Mouse (Mus musculus) erythroblast, embryonic 14.5 days (primary cell): ENCODE measurements around the gene Dpt. TPM values are rescaled to one million over a fixed set of nuclear protein-coding genes. Genes with fewer than 3 reads are reported as not detected.
"Not testable (repeated sequence)": the region's sequence is repeated elsewhere in the genome, so short reads cannot be mapped to it uniquely, and the experiment has no call there.

Experiments
- H3K27me3 ChIP-seq: 2 replicates; pipeline ENCODE4 v1.6.1; 2012; ENCODE audit warnings: inconsistent platforms; ENCODE audit not compliant: control insufficient read depth
- H3K36me3 ChIP-seq: 2 replicates; pipeline ENCODE4 v1.6.1; 2012; ENCODE audit warnings: mild to moderate bottlenecking, inconsistent platforms; ENCODE audit not compliant: control insufficient read depth
- H3K4me1 ChIP-seq: 2 replicates; pipeline ENCODE4 v1.6.1; 2012; ENCODE audit warnings: inconsistent platforms; ENCODE audit not compliant: control insufficient read depth
- H3K4me3 ChIP-seq: replicated peaks from 2 replicates; pipeline ENCODE3; 2012; ENCODE audit warnings: moderate library complexity, mild to moderate bottlenecking, inconsistent platforms
- H3K9me3 ChIP-seq: 2 replicates; pipeline ENCODE4 v1.6.1; 2012; ENCODE audit warnings: low read length, inconsistent platforms, mixed read lengths; ENCODE audit not compliant: control insufficient read depth
- GATA1 ChIP-seq: IDR thresholded peaks from 2 replicates; pipeline ENCODE4 v1.6.1; 2012; ENCODE audit warnings: low read length, inconsistent platforms, mixed read lengths
- TAL1 ChIP-seq: IDR thresholded peaks from 3 replicates; pipeline ENCODE4 v1.6.1; 2012; ENCODE audit warnings: low read length, inconsistent platforms, mixed read lengths
- polyA plus RNA-seq: library from polyadenylated mRNA; stranded (reverse); fragments of >175 nt; gene quantifications from 2 replicates; pipeline ENCODE4 v1.2.3, GENCODE M21; 2012

Dpt gene
- polyA plus RNA-seq, 1 experiment: 0.02 TPM

DNA sequence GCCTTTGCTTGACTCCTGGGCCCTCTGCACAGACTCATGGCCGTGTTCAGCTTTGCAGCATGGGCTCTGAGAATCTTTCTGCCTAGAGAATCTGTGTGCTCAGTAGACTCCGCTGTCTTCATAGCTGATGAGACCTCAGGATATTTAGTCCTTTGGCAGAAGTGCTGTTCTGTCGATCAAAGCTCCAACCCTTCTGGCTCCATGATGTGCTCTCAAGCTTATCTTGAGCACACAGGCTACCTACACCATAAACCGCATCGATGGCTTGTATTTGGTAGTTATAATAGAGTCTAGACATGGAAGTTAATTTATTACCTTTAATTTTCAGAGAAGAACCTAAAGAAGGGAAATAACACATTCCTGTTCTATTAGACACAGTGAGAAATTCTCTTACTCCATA, 36.0 kb downstream of the Dpt start:
- H3K9me3 ChIP-seq: no peaks in the 10 kb centered on the region
- no peak overlapping the region for H3K4me3 ChIP-seq
- H3K36me3 ChIP-seq: no peaks in the 10 kb centered on the region
- no peaks in the 10 kb centered on the region for H3K27me3 ChIP-seq
- H3K4me1 ChIP-seq: no peaks in the 10 kb centered on the region
- TF ChIP-seq TAL1 (no peak), GATA1 (no peak)

DNA sequence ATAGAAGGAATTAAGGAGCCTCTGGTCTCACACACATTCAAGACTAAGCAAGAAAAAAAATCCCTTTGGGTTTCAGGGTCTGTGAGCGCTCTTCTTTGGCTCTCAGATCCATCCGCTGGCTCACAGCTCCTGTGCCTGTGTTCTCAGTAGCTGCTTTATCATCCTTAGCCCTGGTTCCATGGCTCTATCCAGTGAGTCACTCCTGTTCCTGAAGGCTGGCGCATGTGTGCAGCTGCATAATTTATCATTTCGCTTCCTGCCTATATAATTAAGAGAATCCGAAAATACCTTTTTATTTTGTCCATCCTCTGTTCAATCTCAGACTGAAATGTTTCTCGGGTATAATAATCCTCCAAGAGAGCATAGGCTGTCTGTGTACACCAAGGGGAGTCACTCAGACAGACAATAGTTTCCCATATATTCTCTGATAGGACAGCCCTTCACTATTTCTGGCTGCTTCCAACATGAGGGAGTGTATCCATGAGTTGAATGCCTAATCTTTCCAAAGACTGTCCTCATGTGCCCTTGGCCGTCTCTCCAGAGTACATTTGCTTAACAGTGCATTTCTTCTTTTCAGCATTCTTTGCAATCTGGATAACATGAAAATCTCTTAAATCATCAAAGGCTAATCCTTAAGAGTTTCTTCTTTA, 52.3 kb downstream of the Dpt start:
- no peaks in the 10 kb centered on the region for H3K36me3 ChIP-seq
- no peaks in the 10 kb centered on the region for H3K27me3 ChIP-seq
- no peak for TF ChIP-seq TAL1
- no peak for TF ChIP-seq GATA1
- H3K9me3 ChIP-seq: no peaks in the 10 kb centered on the region
- H3K4me3 ChIP-seq: no peak overlapping the region
- no peaks in the 10 kb centered on the region for H3K4me1 ChIP-seq

DNA sequence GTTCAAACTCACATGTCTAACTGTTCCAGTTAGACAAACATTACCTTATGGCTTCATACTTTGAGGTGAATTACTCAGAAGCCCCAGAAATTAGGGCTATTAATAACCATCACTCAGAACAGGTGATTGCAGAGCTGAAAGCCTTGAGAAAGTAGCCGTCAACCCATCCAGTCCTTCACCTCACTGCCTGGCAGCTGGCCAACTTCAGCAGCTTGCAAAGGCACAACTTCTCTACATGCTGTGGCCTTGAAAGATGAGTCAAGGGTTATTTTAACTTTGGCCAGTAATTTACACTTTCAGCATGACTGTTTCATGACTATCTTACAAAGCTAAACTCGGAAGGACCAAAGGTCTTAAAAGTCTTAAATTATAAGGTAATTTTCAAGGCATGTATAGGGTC, 59.3 kb downstream of the Dpt start:
- not testable (repeated sequence) for H3K36me3 ChIP-seq, H3K9me3 ChIP-seq, H3K4me1 ChIP-seq, H3K4me3 ChIP-seq, H3K27me3 ChIP-seq

DNA sequence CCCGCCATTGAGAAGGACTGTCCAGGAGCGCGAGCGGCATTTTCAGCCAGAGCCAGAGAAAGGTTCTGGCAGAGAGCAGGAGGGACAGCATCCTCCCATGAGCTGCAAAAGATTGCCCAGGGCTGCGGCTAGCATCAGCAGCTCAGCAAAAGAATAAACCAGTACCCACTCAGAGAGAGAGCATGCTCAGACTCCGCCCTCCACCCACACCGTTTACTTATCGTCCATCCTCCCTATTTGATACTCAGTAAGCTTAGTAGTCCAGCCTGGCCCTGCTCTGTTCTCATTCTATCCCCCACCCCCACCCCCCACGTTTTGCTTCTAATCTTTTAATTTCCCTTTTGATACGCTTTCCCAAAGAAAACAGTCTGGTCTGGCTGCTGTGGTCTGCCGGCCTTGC, 63.5 kb downstream of the Dpt start:
- Histone ChIP-seq H3K36me3 (no peaks in the 10 kb centered on the region), H3K9me3 (no peaks in the 10 kb centered on the region), H3K27me3 (no peaks in the 10 kb centered on the region), H3K4me3 (no peak overlapping the region), H3K4me1 (no peaks in the 10 kb centered on the region)
- TF ChIP-seq TAL1 (no peak), GATA1 (no peak)

- no peaks in the 10 kb centered on the region for H3K36me3 ChIP-seq
- no peaks in the 10 kb centered on the region for H3K9me3 ChIP-seq
- no peaks in the 10 kb centered on the region for H3K27me3 ChIP-seq
- no peak overlapping the region for H3K4me3 ChIP-seq
- TF ChIP-seq GATA1 (no peak), TAL1 (no peak)
- no peaks in the 10 kb centered on the region for H3K4me1 ChIP-seq
These were observed 64.3 kb downstream of the Dpt start for GRCm38 (mm10) chr1:164860782-164861181.

DNA sequence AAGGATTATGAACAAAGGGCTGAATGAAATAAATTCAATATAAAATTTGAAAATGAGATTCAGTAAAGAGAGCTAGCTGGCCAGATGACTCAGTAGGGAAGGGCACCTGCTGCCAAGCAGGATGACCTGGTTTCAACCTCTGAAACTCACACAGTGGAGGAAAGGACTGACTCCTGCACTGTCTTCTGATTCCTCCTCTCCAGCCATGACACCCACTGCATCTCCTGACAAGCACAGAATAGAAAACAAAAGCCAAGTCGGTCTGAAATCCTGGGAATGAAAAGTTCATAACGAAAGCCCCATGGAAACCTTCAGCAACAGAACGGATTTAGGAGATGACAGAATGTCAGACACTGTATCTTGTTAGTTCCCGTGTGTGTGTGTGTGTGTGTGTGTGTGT, 65.1 kb downstream of the Dpt start:
- no peaks in the 10 kb centered on the region for H3K36me3 ChIP-seq
- TF ChIP-seq TAL1 (no peak), GATA1 (no peak)
- no peak overlapping the region for H3K4me3 ChIP-seq
- H3K4me1 ChIP-seq: no peaks in the 10 kb centered on the region
- no peaks in the 10 kb centered on the region for H3K27me3 ChIP-seq
- no peaks in the 10 kb centered on the region for H3K9me3 ChIP-seq

GRCm38 (mm10) chr1:164862946-164863883, 66.8 kb downstream of the Dpt start:
- TF ChIP-seq TAL1 (no peak), GATA1 (no peak)
- Histone ChIP-seq H3K4me3 (no peak overlapping the region), H3K4me1 (no peaks in the 10 kb centered on the region), H3K27me3 (no peaks in the 10 kb centered on the region), H3K9me3 (no peaks in the 10 kb centered on the region), H3K36me3 (no peaks in the 10 kb centered on the region)

GRCm38 (mm10) chr1:164864666-164865065, 68.2 kb downstream of the Dpt start:
- Histone ChIP-seq H3K4me3 (no peak overlapping the region), H3K4me1 (no peaks in the 10 kb centered on the region), H3K36me3 (no peaks in the 10 kb centered on the region), H3K9me3 (no peaks in the 10 kb centered on the region), H3K27me3 (no peaks in the 10 kb centered on the region)
- no peak for TF ChIP-seq TAL1
- no peak for TF ChIP-seq GATA1

GRCm38 (mm10) chr1:164870694-164871093, 74.2 kb downstream of the Dpt start:
- Histone ChIP-seq H3K4me1 (no peaks in the 10 kb centered on the region), H3K36me3 (no peaks in the 10 kb centered on the region), H3K27me3 (no peaks in the 10 kb centered on the region), H3K9me3 (no peaks in the 10 kb centered on the region), H3K4me3 (no peak overlapping the region)
- no peak for TF ChIP-seq GATA1
- no peak for TF ChIP-seq TAL1

Other genes with a start within 250 kb of the Dpt start
- gene Xcl1, start 138.9 kb downstream of the Dpt start, polyA plus RNA-seq: not detected in 2 replicates